Mouse (Mus musculus) kidney, postnatal 25 days (tissue): ENCODE measurements around the gene Arhgap22.

Experiments used
- DNase-seq, 2 experiments: peaks; one replicate each; pipeline ENCODE4 v3.0.0; 2021; ENCODE audit warnings: mixed read lengths in 2 of 2

The Arhgap22 gene

DNA sequence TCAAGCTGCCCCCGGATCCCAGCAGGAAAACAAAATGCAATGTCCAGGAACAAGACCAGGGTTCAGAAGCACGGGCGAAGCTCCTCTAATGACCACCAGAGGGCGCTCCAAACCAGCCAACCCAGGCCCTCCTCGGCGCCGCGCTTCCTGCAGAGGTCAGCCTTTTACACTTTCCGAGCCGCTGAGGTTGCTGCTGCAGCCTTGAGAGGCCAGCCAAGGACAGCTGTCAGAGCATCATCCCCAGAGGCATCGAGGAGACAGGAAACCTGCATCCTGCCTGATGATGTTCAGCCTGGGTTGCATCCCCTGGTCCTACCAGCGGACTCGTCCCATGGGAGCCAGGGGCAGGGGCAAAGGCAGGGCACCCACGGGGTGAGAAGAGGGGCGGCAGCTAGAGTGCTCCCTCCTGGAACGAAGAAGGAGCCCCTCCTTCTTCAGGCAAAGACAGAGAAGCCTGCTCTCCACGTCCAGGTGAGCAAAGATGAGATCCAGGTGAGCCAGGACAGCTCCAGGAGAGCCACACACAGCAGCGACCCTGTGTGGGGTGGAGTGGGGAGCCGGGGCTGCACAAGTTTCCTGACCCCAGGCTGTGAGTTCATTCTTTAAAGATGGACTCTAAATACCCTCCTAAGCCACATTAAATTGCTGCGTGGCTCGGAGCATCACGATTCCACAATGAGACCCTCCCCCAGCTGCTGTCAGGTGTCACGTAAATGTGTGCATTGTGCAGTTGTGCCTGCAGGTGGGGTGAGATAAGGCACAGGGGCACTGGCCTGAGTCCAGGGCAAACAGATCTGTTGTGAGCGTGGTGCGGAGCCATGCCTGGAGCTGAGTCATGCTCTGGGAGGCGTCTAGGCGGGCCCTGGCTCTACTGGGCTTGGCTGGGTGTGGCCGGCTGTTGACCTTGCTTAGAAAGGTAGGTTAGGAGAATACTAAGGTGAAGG, at the start of gene Arhgap22:
Gene Arhgap22 (plus strand): TSS at position 204 of the 944 bp plus-strand sequence.
- DNase-seq: peak; percentile 88 to 89

DNA sequence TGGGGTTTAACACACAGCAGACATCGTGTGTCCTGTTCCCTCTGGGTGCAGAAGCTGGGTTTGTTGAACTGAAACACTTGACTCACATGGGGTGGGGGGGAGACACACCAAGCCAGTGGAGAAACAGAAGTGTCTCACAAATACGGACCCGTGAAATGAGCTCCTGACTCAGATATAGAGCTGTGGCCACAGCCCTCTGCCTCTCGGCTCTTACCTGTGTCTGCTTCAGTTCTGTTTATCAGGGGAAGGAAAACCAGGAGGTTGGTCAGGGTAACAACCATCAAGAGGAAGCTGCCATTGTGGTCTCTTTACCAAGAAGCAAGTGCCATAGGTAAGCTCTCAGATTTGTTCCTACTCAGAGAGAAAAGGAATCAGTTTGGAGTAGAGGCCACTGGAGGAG, 45.1 kb upstream of the Arhgap22 start:
- DNase-seq: no peak

GRCm38 (mm10) chr14:33171942-33172341, 41.9 kb upstream of the Arhgap22 start:
- DNase-seq: no peak

DNA sequence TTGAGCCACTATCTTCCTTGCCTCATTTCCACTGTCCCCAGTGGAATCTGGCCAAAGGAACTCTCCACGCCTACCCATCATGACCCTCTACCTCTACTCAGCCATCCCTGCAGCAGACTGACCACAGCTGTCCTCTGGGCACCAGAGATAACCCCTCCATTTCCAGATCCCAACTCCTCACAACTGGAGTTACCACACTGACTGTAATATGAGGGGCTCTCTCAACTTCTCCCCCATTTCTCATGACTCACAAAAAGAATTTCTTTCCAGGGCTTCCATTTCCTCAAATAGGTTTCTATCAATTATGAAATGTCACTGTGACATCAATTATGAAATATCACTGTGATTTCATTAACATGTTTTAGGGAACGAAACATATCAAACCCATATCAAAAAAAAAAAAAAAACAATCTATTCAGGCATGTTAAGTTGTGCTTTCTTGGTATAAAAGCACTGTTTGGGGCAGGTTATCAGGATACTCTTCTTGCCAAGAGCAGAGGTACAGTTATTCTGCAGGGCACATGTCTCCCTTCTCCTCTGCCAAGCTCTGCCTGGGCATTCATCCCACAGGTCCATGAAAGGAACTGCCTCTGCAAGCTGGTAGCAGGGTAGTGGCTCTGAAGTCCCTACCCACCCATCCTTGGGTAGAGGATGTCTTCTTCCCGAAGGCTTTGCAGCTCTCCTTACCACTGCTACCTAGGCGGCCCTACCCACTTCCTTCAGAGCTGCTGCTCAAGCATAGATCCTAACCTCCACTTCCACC, 38.6 kb upstream of the Arhgap22 start:
- no peak for DNase-seq

DNA sequence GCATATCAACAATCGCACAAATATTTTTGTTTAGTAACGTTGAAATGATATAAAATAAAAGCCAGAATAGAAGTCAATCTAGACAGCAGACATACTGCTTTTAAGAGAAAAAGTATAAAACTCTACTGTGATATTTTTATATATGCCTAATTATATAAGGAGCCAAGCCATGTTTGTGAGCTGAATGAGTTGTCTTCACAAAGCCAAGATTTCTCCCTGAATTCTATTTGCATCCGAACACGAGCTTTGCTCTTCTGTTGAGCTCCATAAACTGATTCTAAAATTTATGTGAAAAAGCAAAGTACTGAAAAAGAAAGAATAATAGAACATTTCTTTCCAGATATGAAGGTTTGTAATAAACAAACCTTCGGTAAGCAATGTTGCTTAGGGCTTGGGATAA, 33.7 kb upstream of the Arhgap22 start:
- DNase-seq: no peak

GRCm38 (mm10) chr14:33185068-33185800, 28.6 kb upstream of the Arhgap22 start, which contains the start of gene Wdfy4:
Gene Wdfy4, minus strand, starts transcription at chr14:33185508.
- DNase-seq: no peak

DNA sequence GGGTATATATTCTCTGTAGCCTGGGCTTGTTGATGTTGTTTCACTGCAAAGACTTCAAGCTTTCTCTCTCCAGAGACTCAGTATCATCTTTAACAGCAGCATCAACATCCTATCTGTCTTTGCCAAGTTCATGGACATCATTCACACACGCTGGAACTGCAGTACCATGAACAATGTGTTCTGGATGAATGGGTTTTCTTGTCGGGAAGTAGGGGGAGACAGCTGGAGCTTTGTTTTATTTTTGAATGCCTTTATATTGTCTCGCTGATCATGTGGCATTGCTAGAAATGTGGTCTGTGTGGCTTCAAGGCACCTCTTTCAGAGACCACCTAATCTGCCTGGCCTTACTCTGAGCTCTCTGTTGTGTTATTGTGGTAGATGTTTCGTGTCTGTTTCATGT, 26.6 kb upstream of the Arhgap22 start:
- DNase-seq: no peak

- DNase-seq: no peak
Observed at GRCm38 (mm10) chr14:33189230-33189629, 24.6 kb upstream of the Arhgap22 start.

GRCm38 (mm10) chr14:33189849-33190423, 23.9 kb upstream of the Arhgap22 start:
- DNase-seq: no peak

GRCm38 (mm10) chr14:33190646-33191045, 23.2 kb upstream of the Arhgap22 start:
- no peak for DNase-seq

- no peak for DNase-seq
Observed at GRCm38 (mm10) chr14:33193762-33194161, 20.1 kb upstream of the Arhgap22 start.

- DNase-seq: no peak
Observed at GRCm38 (mm10) chr14:33194241-33194640, 19.6 kb upstream of the Arhgap22 start.

DNA sequence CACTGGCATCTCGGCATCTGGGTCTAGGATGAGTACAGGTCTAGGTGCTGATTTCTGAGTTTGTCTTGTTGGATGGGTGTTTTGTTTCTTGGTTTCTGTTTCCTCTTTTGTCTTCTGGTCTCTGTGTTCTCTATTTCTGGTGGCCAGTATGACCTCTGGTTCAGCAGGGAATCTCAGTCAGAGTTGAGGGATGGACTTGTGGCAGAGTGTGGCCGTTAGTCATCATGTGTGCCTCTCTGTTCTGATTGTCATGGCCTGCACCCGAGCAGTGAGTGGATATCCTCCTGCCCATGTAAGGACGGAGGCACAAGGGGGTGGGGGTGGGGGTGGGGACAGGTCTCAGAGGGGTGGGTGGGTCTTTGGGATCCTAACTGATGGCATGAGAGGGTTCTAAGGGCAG, 11.7 kb upstream of the Arhgap22 start:
- DNase-seq: no peak

GRCm38 (mm10) chr14:33202885-33203284, 10.9 kb upstream of the Arhgap22 start:
- DNase-seq: no peak

GRCm38 (mm10) chr14:33203777-33204176, 10.0 kb upstream of the Arhgap22 start:
- no peak for DNase-seq

DNA sequence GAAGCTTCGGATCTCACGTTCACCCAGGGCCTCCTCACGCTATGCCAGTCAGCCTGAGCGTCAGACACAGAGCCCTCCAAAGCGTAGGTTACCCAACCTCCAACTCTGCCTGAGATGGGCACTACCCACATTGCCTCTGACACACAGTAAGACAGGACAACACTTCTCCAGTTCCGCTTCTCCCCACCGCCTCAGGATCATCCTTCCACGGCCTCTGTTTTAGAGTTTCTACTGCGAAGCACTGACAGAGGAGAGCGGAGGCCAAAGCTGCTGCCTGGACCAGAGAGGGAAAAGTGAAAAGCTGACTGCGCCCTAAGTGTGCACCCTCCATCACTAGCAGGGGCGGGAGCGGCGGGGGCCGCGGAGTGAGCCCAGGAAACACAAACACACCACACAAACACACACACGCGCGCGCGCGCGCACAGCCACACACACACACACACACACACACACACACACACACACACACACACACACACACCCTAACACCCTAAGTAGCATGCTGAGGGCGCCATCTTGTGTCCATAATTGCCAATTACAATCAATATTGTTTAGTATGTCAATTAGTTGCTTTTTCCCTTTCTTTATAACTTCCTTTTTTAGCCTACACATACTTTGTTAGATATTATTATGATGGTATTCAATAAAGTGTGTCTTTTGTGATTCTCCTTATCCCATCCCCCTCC, 8.4 kb upstream of the Arhgap22 start:
- DNase-seq: peak in 1 of 2 experiments; percentile 13

GRCm38 (mm10) chr14:33207011-33207410, 6.8 kb upstream of the Arhgap22 start:
- DNase-seq: peak; percentile 13 to 43

- DNase-seq: no peak
Observed at GRCm38 (mm10) chr14:33208331-33208730, 5.5 kb upstream of the Arhgap22 start.

- DNase-seq: no peak
Observed at GRCm38 (mm10) chr14:33210806-33211205, 3.0 kb upstream of the Arhgap22 start.

- DNase-seq: peak; percentile 42 to 63
Observed at GRCm38 (mm10) chr14:33212271-33212957, 1.4 kb upstream of the Arhgap22 start.

DNA sequence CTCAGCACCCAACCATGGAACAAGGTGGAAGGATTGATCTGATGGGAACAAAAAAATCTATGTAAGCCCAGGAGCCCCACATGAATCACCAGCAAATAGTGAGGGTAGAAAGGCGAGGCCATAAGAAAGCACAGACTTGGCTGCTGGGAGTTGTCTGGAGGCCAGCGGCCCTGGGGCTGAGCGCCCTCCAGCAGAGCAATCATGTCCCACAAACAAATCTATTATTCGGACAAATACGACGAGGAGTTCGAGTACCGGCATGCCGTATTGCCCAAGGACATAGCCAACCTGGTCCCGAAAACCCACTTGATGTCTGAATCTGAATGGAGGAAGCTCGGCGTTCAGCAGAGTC, 892 bp upstream of the Arhgap22 start:
- DNase-seq: no peak

DNA sequence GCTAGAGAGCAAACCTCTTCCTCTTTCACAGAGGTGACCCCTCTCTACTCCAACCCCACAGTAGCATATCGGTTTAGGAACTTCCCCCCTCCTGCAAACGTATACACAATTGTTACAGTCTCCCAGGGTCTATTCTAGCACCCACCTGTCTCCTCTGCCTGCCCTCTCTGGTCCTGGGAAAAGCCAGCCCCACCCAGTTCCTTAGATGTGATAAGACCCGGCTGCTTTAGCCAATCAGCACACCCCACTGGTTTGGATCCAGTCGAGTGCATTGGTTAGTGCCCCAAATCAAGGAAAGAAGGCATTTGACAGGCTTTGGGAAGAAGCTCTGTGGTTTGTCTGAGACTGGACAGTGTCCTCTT, 922 bp downstream of the Arhgap22 start:
- DNase-seq: no peak
